Mouse (Mus musculus) myocyte (in vitro differentiated cells): Measurements from ENCODE around the gene Sdccag8.

Source experiments
- POLR2A ChIP-seq: IDR thresholded peaks from one replicate; pipeline ENCODE4 v1.6.1; 2011; ENCODE audit warnings: low read depth, mild to moderate bottlenecking, control low read depth, moderate library complexity; ENCODE audit not compliant: insufficient read length
- SRF ChIP-seq: IDR thresholded peaks from one replicate; pipeline ENCODE4 v1.6.1; 2011; ENCODE audit warnings: low read depth; ENCODE audit not compliant: control insufficient read depth, insufficient read length

GRCm38 (mm10) chr1:176879005-176879404 is 64.5 kb downstream of the Sdccag8 start:
- TF ChIP-seq POLR2A = no peak
- no peak for TF ChIP-seq SRF
